Mouse (Mus musculus) bone marrow macrophage, adult 2 months (primary cell): ENCODE results near the gene Usp36.

Experiments
- CTCF ChIP-seq: IDR thresholded peaks from 2 replicates; pipeline ENCODE4 v1.5.1; 2012; ENCODE audit warnings: low read depth, mild to moderate bottlenecking, low read length, moderate library complexity
- POLR2A ChIP-seq: IDR thresholded peaks from 2 replicates; pipeline ENCODE4 v1.6.1; 2012; ENCODE audit warnings: mild to moderate bottlenecking, low read depth, low read length, borderline replicate concordance

GRCm38 (mm10) chr11:118269827-118270226, 20.2 kb downstream of the Usp36 start:
- no peak for TF ChIP-seq CTCF
- TF ChIP-seq POLR2A, result no peak
